Mouse (Mus musculus): ENCODE measurements around the gene Rbpj.

DNA sequence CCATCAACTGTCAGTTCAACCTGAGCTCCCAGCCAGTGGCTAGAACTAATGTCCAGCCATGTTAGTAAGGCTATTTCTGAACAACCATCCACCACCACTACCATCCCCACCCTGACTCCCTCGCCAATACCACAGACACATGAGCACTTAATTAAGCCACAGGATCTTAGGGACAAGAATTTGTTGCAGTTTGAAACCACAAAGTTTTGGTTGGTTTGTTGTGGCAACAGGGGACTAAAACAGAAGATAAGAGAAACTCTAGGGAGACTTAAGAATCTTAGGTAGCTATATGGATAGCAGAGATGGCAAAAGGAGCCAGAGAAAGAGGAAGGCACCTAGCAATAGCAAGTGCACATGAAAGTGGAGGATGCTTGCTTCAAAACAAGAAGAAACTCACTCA lies 45.2 kb upstream of the Rbpj start:
- no peak for TF ChIP-seq CTCF (IDR thresholded peaks at IDR 0.05; ENCODE audit: insufficient read depth, low read depth, low read length)
- no peak for TF ChIP-seq POLR2A (IDR thresholded peaks at IDR 0.05; ENCODE audit: insufficient read depth, low read depth, low read length)

All from olfactory bulb, adult 2 months (tissue).